Mouse (Mus musculus) intestine, postnatal 0 days (tissue): ENCODE measurements around the gene Fxyd4. TPM values are rescaled to one million over a fixed set of nuclear protein-coding genes. Genes with fewer than 3 reads are reported as not detected.

Experiments used
- ATAC-seq: fragments of 200-750 bp; cut with Nextera tagmentation; 2 replicates; pipeline ENCODE4 v1.8.0; 2017; ENCODE audit warnings: mild to moderate bottlenecking, moderate TSS enrichment, moderate library complexity
- H3K27ac ChIP-seq: fragments of 300-500 bp; sonication (generic); 2 replicates; pipeline ENCODE4 v1.5.1; 2014; ENCODE audit warnings: mild to moderate bottlenecking, low read depth, low read length, moderate library complexity
- H3K27me3 ChIP-seq: fragments of 300-500 bp; sonication (generic); replicated peaks from 2 replicates; pipeline ENCODE4 v1.6.1; 2014; ENCODE audit warnings: low read length, mixed read lengths; ENCODE audit not compliant: control insufficient read depth, insufficient read depth
- H3K36me3 ChIP-seq: fragments of 300-500 bp; sonication (generic); 2 replicates; pipeline ENCODE4 v1.6.1; 2014; ENCODE audit warnings: mild to moderate bottlenecking, moderate library complexity; ENCODE audit not compliant: control insufficient read depth, insufficient read depth
- H3K4me1 ChIP-seq: fragments of 300-500 bp; sonication (generic); replicated peaks from 2 replicates; pipeline ENCODE4 v1.6.1; 2014; ENCODE audit warnings: antibody characterized with exemption, low read length, mixed read lengths; ENCODE audit not compliant: control insufficient read depth, insufficient read depth
- H3K4me2 ChIP-seq: fragments of 300-500 bp; sonication (generic); replicated peaks from 2 replicates; pipeline ENCODE4 v1.6.1; 2014; ENCODE audit warnings: low read depth, mild to moderate bottlenecking, moderate library complexity
- H3K4me3 ChIP-seq: fragments of 300-500 bp; sonication (generic); 2 replicates; pipeline ENCODE4 v1.5.1; 2014; ENCODE audit warnings: low read depth, low read length
- H3K9ac ChIP-seq: fragments of 300-500 bp; sonication (generic); 2 replicates; pipeline ENCODE4 v1.6.1; 2014; ENCODE audit warnings: mild to moderate bottlenecking, low read depth, low read length
- H3K9me3 ChIP-seq: fragments of 300-500 bp; sonication (generic); 2 replicates; pipeline ENCODE4 v1.6.1; 2016; ENCODE audit warnings: mixed run types; ENCODE audit not compliant: control insufficient read depth
- CTCF ChIP-seq: sonication (generic); IDR thresholded peaks from 2 replicates; pipeline ENCODE4 v1.5.1; 2016; ENCODE audit warnings: low read depth, mild to moderate bottlenecking, control low read depth, antibody characterized with exemption, moderate library complexity
- WGBS: fragments of 180-500 bp; shearing (Covaris S2); extraction: QIAGEN DNeasy Blood & Tissue Kit; methylation state at CpG from one replicate; pipeline ENCODE4 v1.1.7; 2014; 5-methylcytosine and 5-hydroxymethylcytosine counted together
- polyA plus RNA-seq: library from polyadenylated mRNA; unstranded; fragments of >200 nt; fragmentation: Nextera tagmentation; extraction: Ambion mirVana; gene quantifications from 2 replicates; pipeline ENCODE4 v1.2.1, GENCODE M21; 2015

Fxyd4 gene
- polyA plus RNA-seq, 1 experiment from 2014 or later, result 0.27 TPM

GRCm38 (mm10) chr6:117905260-117905930 lies 32.1 kb downstream of the Fxyd4 start:
- ATAC-seq, result no peak
- peak overlapping the region; percentile 95; the same call in 1 of the 2 replicates for H3K4me3 ChIP-seq

GRCm38 (mm10) chr6:117903836-117904235 lies 33.7 kb downstream of the Fxyd4 start:
- no peak overlapping the region for H3K9ac ChIP-seq
- WGBS, result 82% methylated on average over 3 of the region's 3 CpGs
- no peaks in the 10 kb centered on the region for H3K36me3 ChIP-seq
- ATAC-seq, result no peak
- H3K4me1 ChIP-seq, result no peaks in the 10 kb centered on the region
- H3K9me3 ChIP-seq, result no peaks in the 10 kb centered on the region
- H3K27me3 ChIP-seq, result no peaks in the 10 kb centered on the region
- no peak for TF ChIP-seq CTCF
- H3K27ac ChIP-seq, result no peak overlapping the region
- H3K4me2 ChIP-seq, result no peak overlapping the region
- no peak overlapping the region for H3K4me3 ChIP-seq

More at GRCm38 (mm10) chr6:117905260-117905930, 32.1 kb downstream of the Fxyd4 start:
- H3K36me3 ChIP-seq, result no peaks in the 10 kb centered on the region
- 0 out of 2 replicates have a peak overlapping the region, but pooled peaks have one; percentile 99 for H3K9ac ChIP-seq
- no peak for TF ChIP-seq CTCF
- H3K4me1 ChIP-seq, result no peaks in the 10 kb centered on the region
- H3K9me3 ChIP-seq, result no peaks in the 10 kb centered on the region
- peak overlapping the region; percentile 99; the same call in 1 of the 2 replicates for H3K27ac ChIP-seq
- WGBS, result 11% methylated on average over 4 of the region's 4 CpGs
- H3K4me2 ChIP-seq, result peak overlapping the region; percentile 79
- no peaks in the 10 kb centered on the region for H3K27me3 ChIP-seq

GRCm38 (mm10) chr6:117902556-117902955 lies 34.9 kb downstream of the Fxyd4 start:
- ATAC-seq, result no peak
- 84% methylated on average over 4 of the region's 4 CpGs for WGBS

GRCm38 (mm10) chr6:117901510-117902402 lies 35.7 kb downstream of the Fxyd4 start:
- Histone ChIP-seq H3K27ac (no peak overlapping the region), H3K4me1 (no peaks in the 10 kb centered on the region), H3K27me3 (no peaks in the 10 kb centered on the region), H3K9me3 (no peaks in the 10 kb centered on the region), H3K36me3 (no peaks in the 10 kb centered on the region), H3K4me2 (no peak overlapping the region), H3K4me3 (no peak overlapping the region), H3K9ac (no peak overlapping the region)
- WGBS, result 66% methylated on average over 9 of the region's 9 CpGs
- no peak for TF ChIP-seq CTCF
- no peak for ATAC-seq

More at GRCm38 (mm10) chr6:117902556-117902955, 34.9 kb downstream of the Fxyd4 start:
- Histone ChIP-seq H3K4me2 (no peak overlapping the region), H3K4me3 (no peak overlapping the region), H3K9ac (no peak overlapping the region), H3K36me3 (no peaks in the 10 kb centered on the region), H3K27ac (no peak overlapping the region), H3K9me3 (no peaks in the 10 kb centered on the region), H3K4me1 (no peaks in the 10 kb centered on the region), H3K27me3 (no peaks in the 10 kb centered on the region)
- TF ChIP-seq CTCF, result no peak

GRCm38 (mm10) chr6:117900126-117901080 lies 37.1 kb downstream of the Fxyd4 start, which contains the start of gene Hnrnpf:
TSS of gene Hnrnpf (plus strand) at chr6:117900324.
- Histone ChIP-seq H3K9ac (no peak within 1 kb of the TSS), H3K9me3 (no peaks in the 10 kb centered on the region), H3K27me3 (no peaks in the 10 kb centered on the region), H3K36me3 (no peaks in the 10 kb centered on the region), H3K27ac (no peak within 1 kb of the TSS), H3K4me3 (no peak within 1 kb of the TSS), H3K4me1 (no peaks in the 10 kb centered on the region), H3K4me2 (no peak within 1 kb of the TSS)
- 73% methylated on average over 17 of the region's 17 CpGs for WGBS
- ATAC-seq, result no peak
- no peak for TF ChIP-seq CTCF
